Mouse (Mus musculus) kidney, embryonic 15.5 days (tissue): ENCODE data around the gene Dennd4b. TPM values are rescaled to one million over a fixed set of nuclear protein-coding genes. Genes with fewer than 3 reads are reported as not detected.
A peak's percentile ranks its signal among the peaks of the same experiment; 100 is the strongest.

Source experiments
- ATAC-seq: fragments of 200-750 bp; cut with Nextera tagmentation; replicated peaks from 2 replicates; pipeline ENCODE4 v1.8.0; 2017; ENCODE audit warnings: moderate TSS enrichment; ENCODE audit not compliant: low FRiP score
- H3K27ac ChIP-seq: fragments of 300-500 bp; sonication (generic); 2 replicates; pipeline ENCODE4 v1.5.1; 2015; ENCODE audit warnings: mild to moderate bottlenecking, inconsistent platforms
- H3K27me3 ChIP-seq: fragments of 300-500 bp; sonication (generic); 2 replicates; pipeline ENCODE4 v1.6.1; 2015; ENCODE audit warnings: inconsistent platforms
- H3K36me3 ChIP-seq: fragments of 300-500 bp; sonication (generic); 2 replicates; pipeline ENCODE4 v1.6.1; 2015; ENCODE audit warnings: inconsistent platforms
- H3K4me1 ChIP-seq: fragments of 300-500 bp; sonication (generic); 2 replicates; pipeline ENCODE4 v1.6.1; 2015; ENCODE audit warnings: inconsistent platforms
- H3K4me2 ChIP-seq: fragments of 300-500 bp; sonication (generic); 2 replicates; pipeline ENCODE4 v1.6.1; 2015; ENCODE audit warnings: moderate library complexity, mild to moderate bottlenecking, inconsistent platforms
- H3K4me3 ChIP-seq: fragments of 300-500 bp; sonication (generic); replicated peaks from 2 replicates; pipeline ENCODE4 v1.5.1; 2015; ENCODE audit warnings: mild to moderate bottlenecking, inconsistent platforms
- H3K9ac ChIP-seq: fragments of 300-500 bp; sonication (generic); 2 replicates; pipeline ENCODE4 v1.6.1; 2015; ENCODE audit warnings: mild to moderate bottlenecking, inconsistent platforms
- H3K9me3 ChIP-seq: fragments of 300-500 bp; sonication (generic); replicated peaks from 2 replicates; pipeline ENCODE4 v1.6.1; 2016; ENCODE audit warnings: inconsistent platforms
- WGBS: fragments of 180-500 bp; shearing (Covaris S2); methylation state at CpG from one replicate; pipeline ENCODE4 v1.1.7; 2015; ENCODE audit warnings: mixed read lengths; 5-methylcytosine and 5-hydroxymethylcytosine counted together
- polyA plus RNA-seq: library from polyadenylated mRNA; unstranded; fragments of >200 nt; fragmentation: Nextera tagmentation; extraction: Ambion mirVana; gene quantifications from 2 replicates; pipeline ENCODE4 v1.2.1, GENCODE M21; 2015

The Dennd4b gene
- 3.9 and 4.1 TPM in 2 replicates for polyA plus RNA-seq

- WGBS: under 1% methylated on average over 85 of the region's 87 CpGs
- peak within 1 kb of the TSS; percentile 81 for H3K9ac ChIP-seq
- H3K9me3 ChIP-seq: no peaks in the 10 kb centered on the region
- H3K27me3 ChIP-seq: no peaks in the 10 kb centered on the region
- peak within 1 kb of the TSS; percentile 83 for H3K4me2 ChIP-seq
- H3K4me3 ChIP-seq: peak within 1 kb of the TSS; percentile 89
- peaks cover 12% of the 10 kb centered on the region for H3K4me1 ChIP-seq
- peak; percentile 94 for ATAC-seq
- peak within 1 kb of the TSS; percentile 98 for H3K27ac ChIP-seq
- H3K36me3 ChIP-seq: peaks cover 56% of the 10 kb centered on the region
Observed at GRCm38 (mm10) chr3:90265034-90265931, at the start of gene Dennd4b. Gene Dennd4b, plus strand, starts transcription at chr3:90265185.

GRCm38 (mm10) chr3:90215825-90216380 is 49.1 kb upstream of the Dennd4b start:
- no peak overlapping the region for H3K4me3 ChIP-seq
- no peak overlapping the region for H3K9ac ChIP-seq
- no peak overlapping the region for H3K27ac ChIP-seq
- H3K4me2 ChIP-seq: no peak overlapping the region
- no peaks in the 10 kb centered on the region for H3K27me3 ChIP-seq
- no peaks in the 10 kb centered on the region for H3K9me3 ChIP-seq
- peaks cover 33% of the 10 kb centered on the region for H3K4me1 ChIP-seq
- peaks cover 18% of the 10 kb centered on the region for H3K36me3 ChIP-seq
- 50% methylated on average over 1 of the region's 1 CpGs for WGBS
- ATAC-seq: no peak

GRCm38 (mm10) chr3:90220088-90220487 is 44.9 kb upstream of the Dennd4b start:
- 0 out of 2 replicates have a peak, but pooled peaks have one; percentile 33 for ATAC-seq
- H3K27me3 ChIP-seq: no peaks in the 10 kb centered on the region
- peaks cover 23% of the 10 kb centered on the region for H3K36me3 ChIP-seq
- H3K4me3 ChIP-seq: peak overlapping the region; percentile 57
- H3K27ac ChIP-seq: peak overlapping the region; percentile 92
- peaks cover 30% of the 10 kb centered on the region for H3K4me1 ChIP-seq
- H3K4me2 ChIP-seq: peak overlapping the region; percentile 76
- no peaks in the 10 kb centered on the region for H3K9me3 ChIP-seq
- 13% methylated on average over 6 of the region's 6 CpGs for WGBS
- H3K9ac ChIP-seq: peak overlapping the region; percentile 56

DNA sequence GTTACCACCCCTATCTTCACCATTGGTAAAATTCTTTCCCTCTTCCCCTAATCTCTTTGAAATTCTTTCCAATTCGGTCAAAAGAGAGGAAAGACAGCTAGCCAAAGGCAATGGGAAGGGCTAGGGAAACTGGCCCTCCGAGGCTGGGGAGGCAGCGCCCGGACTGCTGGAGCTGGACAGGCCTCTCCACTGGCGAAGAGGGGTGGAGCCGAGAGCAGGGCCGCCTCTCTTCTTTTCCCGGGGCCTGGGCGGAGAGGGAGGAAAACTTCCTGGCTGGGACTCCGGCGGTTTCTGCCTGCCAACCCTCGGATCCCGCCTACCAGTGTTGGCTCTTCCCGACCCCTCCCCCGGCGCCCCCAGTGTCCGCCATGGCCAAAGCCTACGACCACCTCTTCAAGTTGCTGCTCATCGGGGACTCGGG is 44.4 kb upstream of the Dennd4b start:
- H3K9ac ChIP-seq: peak overlapping the region; percentile 56
- no peaks in the 10 kb centered on the region for H3K27me3 ChIP-seq
- H3K27ac ChIP-seq: peak overlapping the region; percentile 92
- peaks cover 28% of the 10 kb centered on the region for H3K36me3 ChIP-seq
- peaks cover 30% of the 10 kb centered on the region for H3K4me1 ChIP-seq
- peak overlapping the region; percentile 57 for H3K4me3 ChIP-seq
- H3K9me3 ChIP-seq: no peaks in the 10 kb centered on the region
- under 1% methylated on average over 20 of the region's 20 CpGs for WGBS
- peak overlapping the region; percentile 76 for H3K4me2 ChIP-seq
- peak; percentile 92 for ATAC-seq

GRCm38 (mm10) chr3:90221123-90221522 is 43.9 kb upstream of the Dennd4b start:
- H3K4me3 ChIP-seq: peak overlapping the region; percentile 57
- H3K27ac ChIP-seq: peak overlapping the region; percentile 92
- H3K9ac ChIP-seq: peak overlapping the region; percentile 56
- H3K36me3 ChIP-seq: peaks cover 34% of the 10 kb centered on the region
- H3K4me2 ChIP-seq: peak overlapping the region; percentile 76
- 0 out of 2 replicates have a peak, but pooled peaks have one; percentile 1 for ATAC-seq
- WGBS: 13% methylated on average over 5 of the region's 5 CpGs
- H3K4me1 ChIP-seq: peaks cover 30% of the 10 kb centered on the region
- no peaks in the 10 kb centered on the region for H3K27me3 ChIP-seq
- H3K9me3 ChIP-seq: no peaks in the 10 kb centered on the region

DNA sequence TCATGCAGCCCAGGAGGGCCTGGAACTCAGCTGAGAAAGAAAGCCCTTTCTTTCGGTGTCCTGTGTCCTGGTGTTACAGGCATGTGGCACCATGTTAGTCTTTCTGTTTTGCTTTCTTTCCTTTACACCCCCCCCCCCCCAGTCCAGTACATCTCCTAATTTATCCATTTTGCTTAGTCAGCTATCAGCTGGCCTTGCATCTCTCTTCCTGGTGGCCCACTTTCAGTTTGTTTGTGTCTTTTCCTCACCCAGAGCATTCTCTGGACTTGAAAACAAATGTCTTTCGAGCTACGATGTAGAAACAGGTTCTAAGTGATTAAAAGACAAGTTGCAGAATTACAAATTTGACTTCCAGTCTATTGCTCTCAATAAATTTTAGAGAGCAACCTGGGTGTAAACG is 42.5 kb upstream of the Dennd4b start:
- ATAC-seq: no peak
- H3K4me1 ChIP-seq: peaks cover 30% of the 10 kb centered on the region
- peak overlapping the region; percentile 65; the same call in 1 of the 2 replicates for H3K27ac ChIP-seq
- 85% methylated on average over 4 of the region's 4 CpGs for WGBS
- H3K9ac ChIP-seq: no peak overlapping the region
- no peaks in the 10 kb centered on the region for H3K27me3 ChIP-seq
- no peak overlapping the region for H3K4me3 ChIP-seq
- H3K4me2 ChIP-seq: 0 out of 2 replicates have a peak overlapping the region, but pooled peaks have one; percentile 13
- H3K36me3 ChIP-seq: peaks cover 37% of the 10 kb centered on the region
- H3K9me3 ChIP-seq: no peaks in the 10 kb centered on the region

DNA sequence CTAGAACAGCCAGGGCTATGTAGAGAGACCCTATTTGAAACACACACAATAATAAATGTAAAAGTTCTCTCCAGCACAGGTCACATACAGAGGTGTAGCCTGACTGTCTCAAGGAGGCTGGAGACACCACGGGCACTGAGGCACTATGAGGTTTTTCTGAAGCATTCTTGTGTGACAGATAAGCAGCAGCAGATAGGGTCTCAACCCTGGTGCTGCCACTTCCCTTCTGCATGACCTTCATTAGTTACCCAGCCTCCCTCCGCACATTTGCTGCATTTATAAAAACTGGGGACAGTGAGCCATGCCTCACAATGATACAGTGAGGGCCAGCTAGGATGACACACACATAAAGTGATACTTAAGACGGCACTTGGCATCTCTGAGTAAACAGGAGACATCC is 42.0 kb upstream of the Dennd4b start:
- no peak overlapping the region for H3K9ac ChIP-seq
- H3K27ac ChIP-seq: peak overlapping the region; percentile 65; the same call in 1 of the 2 replicates
- no peak overlapping the region for H3K4me2 ChIP-seq
- no peaks in the 10 kb centered on the region for H3K9me3 ChIP-seq
- ATAC-seq: no peak
- H3K4me1 ChIP-seq: peaks cover 30% of the 10 kb centered on the region
- 45% methylated on average over 3 of the region's 3 CpGs for WGBS
- no peaks in the 10 kb centered on the region for H3K27me3 ChIP-seq
- H3K36me3 ChIP-seq: peaks cover 37% of the 10 kb centered on the region
- no peak overlapping the region for H3K4me3 ChIP-seq

- 85% methylated on average over 10 of the region's 10 CpGs for WGBS
- peaks cover 30% of the 10 kb centered on the region for H3K4me1 ChIP-seq
- H3K9ac ChIP-seq: no peak overlapping the region
- H3K36me3 ChIP-seq: peaks cover 37% of the 10 kb centered on the region
- ATAC-seq: no peak
- no peaks in the 10 kb centered on the region for H3K9me3 ChIP-seq
- H3K4me2 ChIP-seq: no peak overlapping the region
- H3K4me3 ChIP-seq: no peak overlapping the region
- H3K27me3 ChIP-seq: no peaks in the 10 kb centered on the region
- H3K27ac ChIP-seq: no peak overlapping the region
Observed at GRCm38 (mm10) chr3:90224331-90224730, 40.7 kb upstream of the Dennd4b start.

DNA sequence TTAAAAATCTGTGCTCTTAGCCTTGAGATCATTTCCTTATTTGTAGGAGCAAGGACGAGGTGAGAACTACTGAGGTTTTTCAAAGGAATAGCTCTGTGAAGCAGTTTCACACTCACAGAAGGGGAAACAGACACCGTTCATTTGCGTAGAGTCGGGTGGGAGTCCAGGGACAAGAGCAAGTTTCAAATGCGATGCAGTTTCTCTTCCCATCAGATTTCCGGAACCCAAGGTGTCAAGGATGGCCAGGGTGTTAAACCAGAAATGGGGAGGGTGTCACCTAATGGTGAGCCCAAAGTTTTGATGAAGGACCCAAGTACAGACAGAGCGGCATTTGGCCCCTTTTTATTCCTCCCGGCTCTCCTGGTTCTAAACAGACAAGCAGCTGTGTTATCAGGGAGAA is 33.9 kb upstream of the Dennd4b start:
- Histone ChIP-seq H3K27ac (peak overlapping the region; percentile 97), H3K27me3 (no peaks in the 10 kb centered on the region), H3K4me2 (peak overlapping the region; percentile 82), H3K4me1 (peaks cover 13% of the 10 kb centered on the region), H3K9me3 (no peaks in the 10 kb centered on the region), H3K9ac (peak overlapping the region; percentile 73), H3K36me3 (peaks cover 32% of the 10 kb centered on the region), H3K4me3 (peak overlapping the region; percentile 85)
- ATAC-seq: no peak
- WGBS: 10% methylated on average over 8 of the region's 8 CpGs

- under 1% methylated on average over 61 of the region's 61 CpGs for WGBS
- Histone ChIP-seq H3K36me3 (peaks cover 33% of the 10 kb centered on the region), H3K4me1 (peaks cover 13% of the 10 kb centered on the region), H3K9ac (peak within 1 kb of the TSS; percentile 73), H3K27me3 (no peaks in the 10 kb centered on the region), H3K27ac (peak within 1 kb of the TSS; percentile 97), H3K4me3 (peak within 1 kb of the TSS; percentile 85), H3K9me3 (no peaks in the 10 kb centered on the region), H3K4me2 (peak within 1 kb of the TSS; percentile 82)
- ATAC-seq: peak; percentile 97
Observed at GRCm38 (mm10) chr3:90231507-90232333, 33.3 kb upstream of the Dennd4b start, which contains the start of gene Jtb. Gene Jtb, plus strand, starts transcription at chr3:90231597.

- Histone ChIP-seq H3K9me3 (no peaks in the 10 kb centered on the region), H3K4me3 (no peak overlapping the region), H3K27me3 (no peaks in the 10 kb centered on the region), H3K27ac (no peak overlapping the region), H3K9ac (no peak overlapping the region), H3K36me3 (peaks cover 8% of the 10 kb centered on the region; the same call in 1 of the 2 replicates), H3K4me1 (peaks cover 17% of the 10 kb centered on the region), H3K4me2 (no peak overlapping the region)
- ATAC-seq: no peak
- WGBS: 98% methylated on average over 2 of the region's 2 CpGs
Observed at GRCm38 (mm10) chr3:90241251-90241650, 23.7 kb upstream of the Dennd4b start.
